Mouse (Mus musculus) hindbrain, embryonic 13.5 days (tissue): ENCODE measurements around the gene Ntrk2. TPM values are rescaled to one million over a fixed set of nuclear protein-coding genes. Genes with fewer than 3 reads are reported as not detected.

Experiments used
- ATAC-seq: fragments of 200-750 bp; cut with Nextera tagmentation; 2 replicates; pipeline ENCODE4 v1.8.0; 2017; ENCODE audit warnings: moderate TSS enrichment; ENCODE audit not compliant: low FRiP score
- H3K27ac ChIP-seq: fragments of 300-500 bp; sonication (generic); 2 replicates; pipeline ENCODE4 v1.5.1; 2015; ENCODE audit warnings: inconsistent platforms, mild to moderate bottlenecking, moderate library complexity
- H3K27me3 ChIP-seq: fragments of 300-500 bp; sonication (generic); 2 replicates; pipeline ENCODE4 v1.6.1; 2015; ENCODE audit warnings: mild to moderate bottlenecking, inconsistent platforms
- H3K36me3 ChIP-seq: fragments of 300-500 bp; sonication (generic); 2 replicates; pipeline ENCODE4 v1.6.1; 2015; ENCODE audit warnings: mild to moderate bottlenecking, inconsistent platforms
- H3K4me1 ChIP-seq: fragments of 300-500 bp; sonication (generic); replicated peaks from 2 replicates; pipeline ENCODE4 v1.6.1; 2015; ENCODE audit warnings: inconsistent platforms
- H3K4me2 ChIP-seq: fragments of 300-500 bp; sonication (generic); 2 replicates; pipeline ENCODE4 v1.6.1; 2015; ENCODE audit warnings: inconsistent platforms, mild to moderate bottlenecking, moderate library complexity
- H3K4me3 ChIP-seq: fragments of 300-500 bp; sonication (generic); 2 replicates; pipeline ENCODE4 v1.5.1; 2015; ENCODE audit warnings: mild to moderate bottlenecking, inconsistent platforms
- H3K9ac ChIP-seq: fragments of 300-500 bp; sonication (generic); 2 replicates; pipeline ENCODE4 v1.6.1; 2015; ENCODE audit warnings: mild to moderate bottlenecking, inconsistent platforms
- H3K9me3 ChIP-seq: fragments of 300-500 bp; sonication (generic); 2 replicates; pipeline ENCODE4 v1.6.1; 2016; ENCODE audit warnings: inconsistent platforms
- WGBS: fragments of 180-500 bp; shearing (Covaris S2); methylation state at CpG from one replicate; pipeline ENCODE4 v1.1.7; 2015; 5-methylcytosine and 5-hydroxymethylcytosine counted together
- polyA plus RNA-seq: library from polyadenylated mRNA; unstranded; fragments of >200 nt; fragmentation: Nextera tagmentation; extraction: Ambion mirVana; gene quantifications from 2 replicates; pipeline ENCODE4 v1.2.1, GENCODE M21; 2015

The Ntrk2 gene
- polyA plus RNA-seq, 1 experiment from 2014 or later = 99.2 TPM

- no peak overlapping the region for H3K27ac ChIP-seq
- WGBS = 78% methylated on average over 6 of the region's 6 CpGs
- no peak overlapping the region for H3K4me2 ChIP-seq
- H3K4me1 ChIP-seq = peaks cover 31% of the 10 kb centered on the region
- H3K9me3 ChIP-seq = no peaks in the 10 kb centered on the region
- H3K9ac ChIP-seq = no peak overlapping the region
- H3K4me3 ChIP-seq = no peak overlapping the region
- no peaks in the 10 kb centered on the region for H3K36me3 ChIP-seq
- no peaks in the 10 kb centered on the region for H3K27me3 ChIP-seq
- no peak for ATAC-seq
Observed at GRCm38 (mm10) chr13:58914061-58914814, 107.9 kb downstream of the Ntrk2 start.

DNA sequence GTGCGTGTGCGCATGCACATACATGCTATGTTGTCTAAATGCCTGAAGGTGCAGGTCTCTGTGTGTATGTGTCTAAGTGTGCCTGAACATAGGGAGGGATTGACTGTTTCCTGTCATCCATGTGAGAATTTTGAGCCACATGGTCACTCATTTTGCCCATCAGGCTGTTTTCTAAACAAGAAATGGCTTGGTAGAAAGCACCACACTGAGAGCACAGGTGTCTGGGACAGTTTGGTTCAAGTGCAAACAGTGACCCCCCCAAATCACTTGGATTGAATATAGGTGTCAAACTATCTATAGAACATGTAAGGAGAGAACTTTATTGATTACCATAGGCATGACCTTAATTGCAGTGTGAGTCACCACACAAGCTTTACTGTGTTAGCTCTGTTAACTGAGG, 110.0 kb downstream of the Ntrk2 start:
- Histone ChIP-seq H3K36me3 (no peaks in the 10 kb centered on the region), H3K4me1 (peaks cover 26% of the 10 kb centered on the region), H3K9me3 (no peaks in the 10 kb centered on the region), H3K27ac (no peak overlapping the region), H3K4me2 (no peak overlapping the region), H3K9ac (no peak overlapping the region), H3K4me3 (no peak overlapping the region), H3K27me3 (no peaks in the 10 kb centered on the region)
- ATAC-seq = no peak
- WGBS = 97% methylated on average over 2 of the region's 2 CpGs

DNA sequence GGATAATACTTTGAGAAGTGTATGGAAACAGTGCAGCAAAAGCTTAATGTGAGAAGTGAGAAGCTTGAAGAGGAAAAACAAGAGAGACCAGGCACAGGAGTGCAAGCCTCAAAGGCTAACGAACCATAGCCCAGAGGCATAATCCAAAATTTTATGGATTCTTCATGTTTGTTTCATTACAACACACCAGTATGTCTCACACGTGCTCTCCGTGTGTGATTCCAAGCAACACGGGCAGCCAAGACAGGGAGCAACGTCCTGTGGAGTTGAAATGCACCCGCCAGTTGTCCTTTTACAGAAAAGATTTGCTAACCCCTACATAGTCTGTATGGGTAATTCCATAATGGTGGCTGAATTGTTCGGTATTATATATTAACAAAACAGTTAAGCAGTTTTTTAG, 113.9 kb downstream of the Ntrk2 start:
- ATAC-seq = no peak
- no peaks in the 10 kb centered on the region for H3K27me3 ChIP-seq
- no peaks in the 10 kb centered on the region for H3K9me3 ChIP-seq
- H3K27ac ChIP-seq = no peak overlapping the region
- WGBS = 93% methylated on average over 7 of the region's 7 CpGs
- no peak overlapping the region for H3K9ac ChIP-seq
- H3K4me3 ChIP-seq = no peak overlapping the region
- no peak overlapping the region for H3K4me2 ChIP-seq
- no peaks in the 10 kb centered on the region for H3K36me3 ChIP-seq
- H3K4me1 ChIP-seq = peaks cover 7% of the 10 kb centered on the region; the same call in 1 of the 2 replicates

GRCm38 (mm10) chr13:58921255-58921654, 114.9 kb downstream of the Ntrk2 start:
- no peak for ATAC-seq
- Histone ChIP-seq H3K4me1 (no peaks in the 10 kb centered on the region), H3K36me3 (no peaks in the 10 kb centered on the region), H3K9ac (no peak overlapping the region), H3K4me3 (no peak overlapping the region), H3K27me3 (no peaks in the 10 kb centered on the region), H3K27ac (no peak overlapping the region), H3K9me3 (no peaks in the 10 kb centered on the region), H3K4me2 (no peak overlapping the region)
- 91% methylated on average over 3 of the region's 3 CpGs for WGBS

DNA sequence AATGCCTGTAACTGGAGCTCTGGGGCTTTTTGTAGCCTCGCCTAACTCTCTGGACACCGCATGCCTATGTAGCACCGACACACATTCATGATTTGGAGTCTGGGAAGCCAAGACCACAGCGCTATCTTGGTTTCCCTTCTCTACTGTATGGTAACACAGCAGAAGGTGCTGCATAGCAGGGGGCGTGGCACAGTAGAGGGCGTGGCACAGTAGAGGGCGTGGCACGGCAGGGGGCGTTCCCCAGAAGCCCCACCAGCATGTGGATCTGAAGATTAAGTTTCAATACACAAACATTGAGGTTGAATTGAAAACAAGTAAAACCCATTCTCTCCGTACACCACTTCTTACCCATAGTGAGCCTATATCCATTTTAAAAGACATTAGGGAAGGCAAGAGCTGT, 115.3 kb downstream of the Ntrk2 start:
- Histone ChIP-seq H3K9ac (no peak overlapping the region), H3K27me3 (no peaks in the 10 kb centered on the region), H3K9me3 (no peaks in the 10 kb centered on the region), H3K36me3 (no peaks in the 10 kb centered on the region), H3K4me2 (no peak overlapping the region), H3K4me1 (no peaks in the 10 kb centered on the region), H3K4me3 (no peak overlapping the region), H3K27ac (no peak overlapping the region)
- ATAC-seq = no peak
- 92% methylated on average over 10 of the region's 10 CpGs for WGBS

DNA sequence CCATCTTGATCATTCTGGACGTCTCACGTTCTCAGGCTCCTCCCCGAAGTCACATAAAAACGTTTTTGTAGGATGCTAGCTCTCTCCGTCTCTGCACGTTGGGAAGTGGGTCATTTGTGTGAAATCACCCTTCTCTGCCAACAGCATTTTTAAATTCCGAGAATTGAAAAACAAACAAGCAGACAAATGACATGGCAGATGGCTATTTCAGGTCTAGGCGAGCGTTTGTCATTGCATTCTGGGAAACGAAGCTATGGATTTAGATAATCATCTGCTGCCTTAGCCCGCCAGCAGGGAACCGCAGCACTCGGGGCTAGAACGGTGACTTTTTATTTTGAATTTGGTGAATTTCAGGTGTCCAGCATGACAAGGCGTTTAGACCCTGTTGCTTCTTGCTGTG, 115.8 kb downstream of the Ntrk2 start:
- Histone ChIP-seq H3K27ac (no peak overlapping the region), H3K4me3 (no peak overlapping the region), H3K9me3 (no peaks in the 10 kb centered on the region), H3K4me1 (no peaks in the 10 kb centered on the region), H3K4me2 (no peak overlapping the region), H3K27me3 (no peaks in the 10 kb centered on the region), H3K36me3 (no peaks in the 10 kb centered on the region), H3K9ac (no peak overlapping the region)
- 81% methylated on average over 15 of the region's 15 CpGs for WGBS
- ATAC-seq = no peak

- no peaks in the 10 kb centered on the region for H3K9me3 ChIP-seq
- ATAC-seq = no peak
- no peaks in the 10 kb centered on the region for H3K36me3 ChIP-seq
- no peak overlapping the region for H3K4me2 ChIP-seq
- peaks cover 10% of the 10 kb centered on the region for H3K4me1 ChIP-seq
- no peak overlapping the region for H3K27ac ChIP-seq
- WGBS = 88% methylated on average over 7 of the region's 7 CpGs
- no peak overlapping the region for H3K4me3 ChIP-seq
- H3K9ac ChIP-seq = no peak overlapping the region
- no peaks in the 10 kb centered on the region for H3K27me3 ChIP-seq
Observed at GRCm38 (mm10) chr13:58923496-58923895, 117.1 kb downstream of the Ntrk2 start.

GRCm38 (mm10) chr13:58924486-58924885, 118.1 kb downstream of the Ntrk2 start:
- no peak for ATAC-seq
- Histone ChIP-seq H3K4me1 (peaks cover 16% of the 10 kb centered on the region), H3K4me3 (no peak overlapping the region), H3K27ac (no peak overlapping the region), H3K9ac (no peak overlapping the region), H3K27me3 (no peaks in the 10 kb centered on the region), H3K9me3 (no peaks in the 10 kb centered on the region), H3K36me3 (no peaks in the 10 kb centered on the region), H3K4me2 (no peak overlapping the region)
- 80% methylated on average over 3 of the region's 3 CpGs for WGBS

GRCm38 (mm10) chr13:58927186-58927585, 120.8 kb downstream of the Ntrk2 start:
- WGBS = 97% methylated on average over 3 of the region's 3 CpGs
- no peak overlapping the region for H3K9ac ChIP-seq

DNA sequence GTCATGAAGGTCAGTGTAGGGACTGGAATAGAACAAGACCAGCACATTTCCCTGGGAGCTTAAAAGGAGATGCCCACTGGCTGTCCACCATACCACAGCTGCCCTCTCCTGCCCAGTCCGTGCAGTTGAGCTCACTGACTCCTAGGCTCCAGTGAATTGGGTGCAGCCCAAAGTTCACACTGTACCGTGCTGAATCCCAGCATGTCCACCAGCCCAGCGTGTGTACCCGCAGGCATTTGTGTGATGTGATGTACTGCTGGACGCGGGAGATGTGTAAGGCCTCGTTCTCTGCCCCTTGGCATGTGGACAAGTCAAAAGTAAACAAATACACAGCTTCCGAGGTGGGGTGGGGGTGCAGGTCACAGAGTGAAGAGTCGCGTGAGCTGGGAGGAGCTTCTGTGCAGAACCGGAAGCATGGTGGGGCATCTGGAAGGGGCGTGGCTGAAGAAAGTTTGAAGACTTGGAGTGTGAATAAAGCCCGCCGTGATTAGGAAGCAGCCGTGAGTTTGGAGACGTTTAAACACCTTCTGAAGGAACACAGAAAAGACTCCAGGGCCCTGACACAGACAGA, 121.4 kb downstream of the Ntrk2 start:
- H3K4me2 ChIP-seq = no peak overlapping the region
- 75% methylated on average over 16 of the region's 16 CpGs for WGBS
- no peak overlapping the region for H3K4me3 ChIP-seq
- no peaks in the 10 kb centered on the region for H3K27me3 ChIP-seq
- H3K27ac ChIP-seq = no peak overlapping the region
- H3K4me1 ChIP-seq = peaks cover 21% of the 10 kb centered on the region
- no peak for ATAC-seq
- no peak overlapping the region for H3K9ac ChIP-seq
- no peaks in the 10 kb centered on the region for H3K36me3 ChIP-seq
- H3K9me3 ChIP-seq = no peaks in the 10 kb centered on the region

More at GRCm38 (mm10) chr13:58927186-58927585, 120.8 kb downstream of the Ntrk2 start:
- H3K9me3 ChIP-seq = no peaks in the 10 kb centered on the region
- H3K4me2 ChIP-seq = no peak overlapping the region
- ATAC-seq = no peak
- H3K4me3 ChIP-seq = no peak overlapping the region
- no peak overlapping the region for H3K27ac ChIP-seq
- H3K27me3 ChIP-seq = no peaks in the 10 kb centered on the region
- H3K36me3 ChIP-seq = no peaks in the 10 kb centered on the region
- H3K4me1 ChIP-seq = peaks cover 19% of the 10 kb centered on the region

DNA sequence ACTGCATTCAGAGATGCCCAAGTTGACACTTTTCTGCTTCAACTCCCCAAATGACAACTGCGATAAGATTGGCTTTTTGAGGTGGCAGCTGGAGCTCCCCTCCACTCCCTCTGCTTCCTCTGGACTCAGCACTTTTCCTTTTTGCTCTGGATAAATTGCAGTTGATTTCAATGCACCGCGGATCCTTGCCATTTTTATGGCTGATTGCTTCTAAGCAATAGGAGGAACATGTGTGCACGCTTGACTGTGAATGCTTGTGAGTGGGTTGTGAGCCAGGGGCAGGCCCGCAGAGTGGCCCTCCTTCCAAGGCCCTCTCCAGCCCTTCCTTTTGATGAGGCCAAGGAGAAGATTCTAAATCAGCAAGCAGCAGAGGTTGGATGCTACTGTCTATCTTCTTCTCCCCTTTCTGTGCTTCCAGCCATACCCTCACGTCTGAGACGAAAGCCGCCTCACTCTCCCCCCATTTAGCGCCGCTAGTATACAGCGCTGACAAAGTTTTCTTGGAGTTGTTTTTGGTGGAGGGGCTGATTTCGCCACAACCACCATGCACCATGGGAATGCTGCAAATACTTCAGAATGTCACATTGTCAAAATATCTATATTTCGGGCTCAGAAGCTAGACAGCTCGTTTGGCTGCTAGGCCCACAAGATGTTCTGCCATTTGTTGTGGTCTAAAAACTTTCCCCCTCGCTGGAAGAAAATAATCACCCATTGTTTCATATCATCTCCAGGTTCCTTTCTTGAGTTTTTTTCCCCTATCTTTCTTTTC, 122.5 kb downstream of the Ntrk2 start:
- Histone ChIP-seq H3K9ac (no peak overlapping the region), H3K27me3 (no peaks in the 10 kb centered on the region), H3K27ac (peak overlapping the region; percentile 73; the same call in 1 of the 2 replicates), H3K9me3 (no peaks in the 10 kb centered on the region), H3K4me1 (peaks cover 32% of the 10 kb centered on the region), H3K4me3 (no peak overlapping the region), H3K4me2 (no peak overlapping the region), H3K36me3 (no peaks in the 10 kb centered on the region)
- ATAC-seq = no peak
- 60% methylated on average over 15 of the region's 15 CpGs for WGBS

- no peak for ATAC-seq
Observed at GRCm38 (mm10) chr13:58930161-58930560, 123.8 kb downstream of the Ntrk2 start.

More at GRCm38 (mm10) chr13:58930161-58930560, 123.8 kb downstream of the Ntrk2 start:
- peaks cover 38% of the 10 kb centered on the region for H3K4me1 ChIP-seq
- 88% methylated on average over 1 of the region's 1 CpGs for WGBS
- H3K27me3 ChIP-seq = no peaks in the 10 kb centered on the region
- H3K4me2 ChIP-seq = no peak overlapping the region
- H3K9ac ChIP-seq = no peak overlapping the region
- no peaks in the 10 kb centered on the region for H3K9me3 ChIP-seq
- no peaks in the 10 kb centered on the region for H3K36me3 ChIP-seq
- H3K4me3 ChIP-seq = no peak overlapping the region
- H3K27ac ChIP-seq = no peak overlapping the region
